ENCODE assay signal across 8 mouse cellular contexts in the genomic region with DNA sequence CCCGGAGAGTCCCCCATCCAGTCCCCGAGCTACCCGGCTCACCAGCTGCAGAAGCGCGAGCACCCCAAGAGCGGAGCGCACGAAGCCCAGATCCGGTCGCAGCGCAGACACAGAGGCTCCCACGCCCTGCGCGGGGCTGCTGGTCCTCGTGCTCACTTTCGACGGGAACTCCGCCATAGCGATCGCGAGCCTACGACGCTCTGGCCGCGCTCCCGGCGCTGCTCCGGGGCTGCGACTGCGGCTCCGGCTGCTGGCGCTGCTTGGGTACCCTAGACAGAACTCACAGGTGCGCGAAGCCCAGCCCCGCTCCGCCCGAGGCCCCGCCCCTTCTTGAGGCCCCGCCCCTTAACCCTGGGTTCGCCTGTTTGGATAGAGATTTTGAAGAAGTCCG. TPM values are rescaled to one million over a fixed set of nuclear protein-coding genes. Genes with fewer than 3 reads are reported as not detected.
DNase-seq lines count a peak whose midpoint lies in the region; ATAC-seq lines count a peak whose summit lies in the region.

A gene (minus strand): TSS at position 285 of the 391 bp plus-strand sequence.

- no peak for ATAC-seq in heart, embryonic 13.5 days (ENCODE audit: extremely low read depth, insufficient number of reproducible peaks, low FRiP score, low TSS enrichment)
- ATAC-seq in granulocyte monocyte progenitor cell, adult 5-6 weeks (replicated peaks; ENCODE audit: poor library complexity, severe bottlenecking) = peak; percentile 76
- peak; percentile 67 for ATAC-seq in liver, embryonic 13.5 days (ENCODE audit: low read depth)
- ATAC-seq in neutrophil, adult 5-6 weeks (ENCODE audit: extremely low read depth, insufficient number of reproducible peaks, low FRiP score, poor library complexity, severe bottlenecking) = peak; percentile 20
- no peak for ATAC-seq in cerebellum, adult (ENCODE audit: insufficient number of reproducible peaks, low FRiP score, low TSS enrichment)

- peaks cover 77% of the 10 kb centered on the region for H3K27me3 ChIP-seq in heart, embryonic 13.5 days (replicated peaks)
- peaks cover 76% of the 10 kb centered on the region for H3K27me3 ChIP-seq in liver, embryonic 13.5 days

- WGBS in heart, embryonic 13.5 days = 1% methylated on average over 41 of the region's 41 CpGs
- 2% methylated on average over 41 of the region's 41 CpGs for WGBS in liver, embryonic 13.5 days (ENCODE audit: insufficient replicate concordance)

- peak within 1 kb of the TSS; percentile 79 for H3K4me2 ChIP-seq in heart, embryonic 13.5 days
- H3K4me2 ChIP-seq in liver, embryonic 13.5 days = peak within 1 kb of the TSS; percentile 66

- peaks cover 15% of the 10 kb centered on the region for H3K4me1 ChIP-seq in heart, embryonic 13.5 days
- H3K4me1 ChIP-seq in liver, embryonic 13.5 days (replicated peaks) = peaks cover 12% of the 10 kb centered on the region

- H3K36me3 ChIP-seq in heart, embryonic 13.5 days = no peaks in the 10 kb centered on the region
- H3K36me3 ChIP-seq in liver, embryonic 13.5 days = no peaks in the 10 kb centered on the region

- H3K4me3 ChIP-seq in heart, embryonic 13.5 days = peak within 1 kb of the TSS; percentile 53
- peak within 1 kb of the TSS; percentile 50 for H3K4me3 ChIP-seq in liver, embryonic 13.5 days (replicated peaks)

- H3K9ac ChIP-seq in heart, embryonic 13.5 days = peak within 1 kb of the TSS; percentile 65
- no peak within 1 kb of the TSS for H3K9ac ChIP-seq in liver, embryonic 13.5 days

- no peak within 1 kb of the TSS for H3K27ac ChIP-seq in heart, embryonic 13.5 days (replicated peaks)
- no peak within 1 kb of the TSS for H3K27ac ChIP-seq in liver, embryonic 13.5 days

- H3K9me3 ChIP-seq in heart, embryonic 13.5 days = no peaks in the 10 kb centered on the region
- H3K9me3 ChIP-seq in liver, embryonic 13.5 days (replicated peaks) = no peaks in the 10 kb centered on the region

- DNase-seq in heart, adult 8-10 months (ENCODE audit: low spot score) = no peak
- DNase-seq in adrenal gland, postnatal 36 days = peak; percentile 37 to 57
- DNase-seq in kidney, postnatal 14 days = peak; percentile 75
- no peak for DNase-seq in liver, embryonic 13.5 days

RNA-seq across cellular contexts. Expression of the gene that starts here (rescaled TPM):
- polyA plus RNA-seq in heart, embryonic 13.5 days (2015; fragmentation: Nextera tagmentation; extraction: Ambion mirVana) = 0.23 and 0.55 TPM in 2 replicates
- under 1 TPM in 2 of 4 experiments, not detected in 2; 0.63 to 0.69 TPM for total RNA-seq in heart, adult 8-10 months (2022)
- total RNA-seq in adrenal gland, postnatal 36 days (2021) = under 1 TPM; 0.82 to 0.99 TPM
- total RNA-seq in granulocyte monocyte progenitor cell, adult 5-6 weeks (2014; fragmentation: Nextera tagmentation) = not detected in 2 replicates
- total RNA-seq in granulocyte monocyte progenitor cell, adult 5-6 weeks (2017) = not detected in 2 replicates
- 0.81 and 1.3 TPM in 2 replicates for polyA plus RNA-seq in liver, embryonic 13.5 days (2015; fragmentation: Nextera tagmentation; extraction: Ambion mirVana)
- 0.25 and 0.81 TPM in 2 replicates for total RNA-seq in neutrophil, adult 5-6 weeks (2017)

Comparison
In these comparisons a context has a peak if more than half of its experiments do, and no peak if none do; other contexts are left out.
1. Peak in DNase-seq in adrenal gland, postnatal 36 days; RNA of the gene not detected or under 1 TPM.
2. Peak in ATAC-seq in granulocyte monocyte progenitor cell, adult 5-6 weeks; RNA of the gene not detected or under 1 TPM.
3. Peak in ATAC-seq in neutrophil, adult 5-6 weeks; RNA of the gene not detected or under 1 TPM.